Mouse (Mus musculus): ENCODE results near the gene Nfia. TPM values are rescaled to one million over a fixed set of nuclear protein-coding genes. Genes with fewer than 3 reads are reported as not detected.

The Nfia gene
- total RNA-seq, 1 experiment from 2014 or later, result 11.4 TPM

GRCm38 (mm10) chr4:98097013-98097566 is 324.6 kb downstream of the Nfia start:
- 0 out of 2 replicates have a peak, but pooled peaks have one; percentile 11 for ATAC-seq (ENCODE audit: extremely low read depth, insufficient number of reproducible peaks, low FRiP score, poor library complexity, severe bottlenecking)

GRCm38 (mm10) chr4:98098663-98099062 is 326.1 kb downstream of the Nfia start:
- no peak for ATAC-seq (ENCODE audit: extremely low read depth, insufficient number of reproducible peaks, low FRiP score, poor library complexity, severe bottlenecking)

GRCm38 (mm10) chr4:98099433-98099832 is 326.9 kb downstream of the Nfia start:
- ATAC-seq (ENCODE audit: extremely low read depth, insufficient number of reproducible peaks, low FRiP score, poor library complexity, severe bottlenecking), result no peak

GRCm38 (mm10) chr4:98101153-98102096 is 328.9 kb downstream of the Nfia start:
- ATAC-seq (ENCODE audit: extremely low read depth, insufficient number of reproducible peaks, low FRiP score, poor library complexity, severe bottlenecking), result no peak

GRCm38 (mm10) chr4:98102625-98103336 is 330.2 kb downstream of the Nfia start:
- no peak for ATAC-seq (ENCODE audit: extremely low read depth, insufficient number of reproducible peaks, low FRiP score, poor library complexity, severe bottlenecking)

- ATAC-seq (ENCODE audit: extremely low read depth, insufficient number of reproducible peaks, low FRiP score, poor library complexity, severe bottlenecking), result no peak
Measured at GRCm38 (mm10) chr4:98103337-98103666, 330.8 kb downstream of the Nfia start.

- peak; percentile 39; the same call in 1 of the 2 replicates for ATAC-seq (ENCODE audit: extremely low read depth, insufficient number of reproducible peaks, low FRiP score, poor library complexity, severe bottlenecking)
Measured at GRCm38 (mm10) chr4:98104161-98104560, 331.6 kb downstream of the Nfia start.

GRCm38 (mm10) chr4:98104911-98105702 is 332.6 kb downstream of the Nfia start:
- no peak for ATAC-seq (ENCODE audit: extremely low read depth, insufficient number of reproducible peaks, low FRiP score, poor library complexity, severe bottlenecking)

GRCm38 (mm10) chr4:98105971-98106370 is 333.4 kb downstream of the Nfia start:
- no peak for ATAC-seq (ENCODE audit: extremely low read depth, insufficient number of reproducible peaks, low FRiP score, poor library complexity, severe bottlenecking)

GRCm38 (mm10) chr4:98106445-98107092 is 334.0 kb downstream of the Nfia start:
- no peak for ATAC-seq (ENCODE audit: extremely low read depth, insufficient number of reproducible peaks, low FRiP score, poor library complexity, severe bottlenecking)

GRCm38 (mm10) chr4:98107093-98107453 is 334.5 kb downstream of the Nfia start:
- ATAC-seq (ENCODE audit: extremely low read depth, insufficient number of reproducible peaks, low FRiP score, poor library complexity, severe bottlenecking), result no peak

GRCm38 (mm10) chr4:98107936-98108675 is 335.6 kb downstream of the Nfia start:
- no peak for ATAC-seq (ENCODE audit: extremely low read depth, insufficient number of reproducible peaks, low FRiP score, poor library complexity, severe bottlenecking)

GRCm38 (mm10) chr4:98108676-98109016 is 336.1 kb downstream of the Nfia start:
- no peak for ATAC-seq (ENCODE audit: extremely low read depth, insufficient number of reproducible peaks, low FRiP score, poor library complexity, severe bottlenecking)

- ATAC-seq (ENCODE audit: extremely low read depth, insufficient number of reproducible peaks, low FRiP score, poor library complexity, severe bottlenecking), result no peak
Measured at GRCm38 (mm10) chr4:98109064-98109463, 336.5 kb downstream of the Nfia start.

- ATAC-seq (ENCODE audit: extremely low read depth, insufficient number of reproducible peaks, low FRiP score, poor library complexity, severe bottlenecking), result no peak
Measured at GRCm38 (mm10) chr4:98109911-98110310, 337.4 kb downstream of the Nfia start.

GRCm38 (mm10) chr4:98113289-98114024 is 340.9 kb downstream of the Nfia start:
- 0 out of 2 replicates have a peak, but pooled peaks have one; percentile 41 for ATAC-seq (ENCODE audit: extremely low read depth, insufficient number of reproducible peaks, low FRiP score, poor library complexity, severe bottlenecking)

- no peak for ATAC-seq (ENCODE audit: extremely low read depth, insufficient number of reproducible peaks, low FRiP score, poor library complexity, severe bottlenecking)
Measured at GRCm38 (mm10) chr4:98114966-98115365, 342.4 kb downstream of the Nfia start.

Measured in neutrophil, adult 5-6 weeks (primary cell).